Mouse (Mus musculus) retina, embryonic 14.5 days (tissue): ENCODE measurements at regions not wholly inside any gene's neighbourhood (a gene's known extent, or its start where the extent isn't known, plus 50 kb on each side); places are given as distances from the start of the nearest gene placed in this dataset.

ENCODE experiments used
- DNase-seq: peaks from one replicate; pipeline ENCODE4 v3.0.0-alpha.2; 2015; ENCODE audit warnings: low spot score

- DNase-seq, result no peak
Observed at GRCm38 (mm10) chr15:86737945-86738344, 523.7 kb downstream of the Tbc1d22a start.

GRCm38 (mm10) chr15:86738356-86738755 is 524.1 kb downstream of the Tbc1d22a start:
- DNase-seq, result no peak

DNA sequence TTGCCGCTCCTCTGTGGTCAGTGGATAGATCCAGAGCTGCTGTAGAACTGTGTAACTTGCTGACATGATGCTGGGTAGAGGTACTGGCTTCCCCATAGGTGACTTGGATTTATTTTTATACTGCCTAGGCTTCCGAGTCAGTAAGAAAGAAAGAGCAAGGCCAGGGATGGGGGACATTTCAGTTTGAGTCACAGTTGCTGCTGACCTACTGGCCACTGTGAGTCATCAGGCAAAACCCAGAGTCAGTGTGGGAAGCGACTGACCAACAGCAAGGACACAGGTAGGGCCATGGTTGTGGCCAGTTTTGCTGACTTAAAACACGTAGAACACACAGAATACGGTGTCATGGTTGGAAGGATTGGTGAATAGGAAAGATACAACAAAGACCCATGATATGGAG is 524.5 kb downstream of the Tbc1d22a start:
- no peak for DNase-seq

DNA sequence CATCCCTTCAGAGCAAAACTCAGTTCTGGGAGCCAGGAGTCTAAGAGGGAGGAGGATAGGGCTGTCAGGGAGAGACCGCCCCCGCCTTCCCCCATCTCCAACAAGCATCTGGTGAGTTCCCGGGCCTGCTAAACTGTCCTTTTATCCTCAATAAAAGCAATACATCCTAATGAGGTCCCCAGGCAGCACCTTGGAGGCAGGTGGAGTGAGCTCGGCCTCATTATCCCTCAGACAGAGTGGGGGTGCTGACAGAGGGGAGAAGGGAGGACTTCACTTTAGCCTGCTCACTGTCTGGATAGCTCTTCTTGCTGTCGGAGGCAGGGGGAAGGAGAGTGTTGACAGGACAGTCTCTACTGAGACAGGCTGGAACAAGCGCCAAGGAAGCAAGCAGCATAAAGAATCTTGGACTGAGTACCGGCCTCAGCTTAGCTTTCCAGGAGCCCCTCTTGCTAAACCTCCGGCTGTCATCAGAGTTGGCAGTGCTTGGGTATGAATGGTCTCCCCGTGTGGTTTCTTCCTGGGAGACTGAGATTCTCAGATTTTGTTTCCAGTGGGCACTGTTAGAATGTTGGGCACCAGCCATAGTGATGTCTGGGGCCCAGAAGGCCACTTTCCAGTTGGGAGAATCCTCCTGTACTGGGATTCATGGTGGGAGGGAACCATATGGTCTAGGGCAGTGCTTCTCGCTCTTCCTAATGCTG is 537.3 kb downstream of the Tbc1d22a start:
- DNase-seq, result no peak

DNA sequence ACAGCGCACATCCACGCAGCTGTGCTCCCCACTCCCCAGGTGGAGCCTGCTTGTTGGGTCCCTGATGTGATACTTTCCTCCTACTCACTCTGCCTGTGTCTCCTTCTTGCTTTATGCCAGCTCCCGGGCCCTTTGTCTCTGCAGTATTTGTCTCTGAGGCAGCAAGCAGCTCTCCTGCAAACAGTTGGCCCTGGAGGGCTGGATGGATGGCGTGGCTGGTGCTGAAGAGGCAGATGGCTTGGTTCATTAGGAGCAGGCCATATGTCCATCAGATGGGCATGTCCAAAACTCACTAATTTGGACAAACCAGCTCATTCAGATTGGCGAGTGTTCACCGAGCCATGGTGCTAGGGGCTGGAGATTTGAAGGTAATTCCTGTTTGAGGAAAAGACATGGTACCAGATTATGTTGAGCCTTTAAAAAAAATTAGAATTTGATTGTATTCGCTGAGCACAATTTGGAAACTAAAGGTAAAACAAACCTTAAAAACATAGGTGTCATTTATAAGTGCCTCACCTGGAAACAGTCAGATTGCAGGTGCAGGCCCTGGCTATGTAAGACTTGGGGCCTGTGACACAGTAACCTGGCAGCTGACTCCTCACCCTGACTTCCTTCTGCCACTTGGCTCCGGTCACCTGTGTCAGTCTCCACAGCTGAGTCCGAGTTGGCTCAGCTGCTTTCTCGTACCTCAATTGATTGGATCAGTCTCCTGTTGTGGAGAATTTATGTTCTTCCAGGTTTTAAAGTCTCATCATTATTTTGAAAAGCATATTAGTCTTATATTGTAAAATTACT is 549.5 kb downstream of the Tbc1d22a start:
- peak; percentile 17 for DNase-seq

DNA sequence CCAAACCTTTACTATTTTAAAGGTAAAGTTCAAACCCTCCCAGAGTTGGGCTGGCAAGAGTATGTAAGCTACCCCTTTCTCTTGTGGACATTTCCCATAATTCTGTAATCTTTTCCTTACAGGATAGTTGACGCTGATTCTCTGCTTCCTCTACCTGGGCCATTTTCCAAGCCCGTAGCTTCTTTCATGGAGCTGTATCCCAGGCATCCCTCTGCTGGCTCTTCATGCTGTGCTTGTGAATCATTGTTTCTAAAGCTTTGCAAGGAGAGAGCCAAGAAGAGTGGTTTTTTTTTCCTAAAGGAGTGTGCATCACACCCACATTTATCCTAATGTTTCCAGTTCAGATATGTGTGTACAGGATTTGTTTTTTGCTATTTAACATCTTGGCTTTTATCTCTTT is 553.4 kb downstream of the Tbc1d22a start:
- no peak for DNase-seq

GRCm38 (mm10) chr15:86773041-86773440 is 558.8 kb downstream of the Tbc1d22a start:
- DNase-seq, result no peak

DNA sequence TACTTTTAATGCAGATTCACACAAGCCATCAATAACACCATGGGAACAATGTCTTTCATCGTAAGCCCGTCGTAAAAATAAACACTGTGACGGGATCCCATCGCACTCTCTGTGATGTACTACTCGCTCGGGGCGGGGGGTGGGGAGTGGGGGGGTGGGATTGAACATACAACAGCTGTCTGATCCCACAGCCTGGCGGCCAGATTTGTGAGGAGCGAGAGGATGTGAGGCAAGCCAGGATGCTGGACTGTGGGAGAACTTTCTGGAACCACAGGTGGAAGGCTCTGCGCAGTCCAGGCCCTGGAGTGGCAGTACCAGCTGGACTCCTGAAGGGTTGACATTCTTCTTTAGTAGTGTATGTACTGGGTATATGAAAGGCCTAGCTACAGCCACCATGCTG is 563.7 kb downstream of the Tbc1d22a start:
- no peak for DNase-seq

- no peak for DNase-seq
Observed at GRCm38 (mm10) chr15:86781160-86781559, 566.9 kb downstream of the Tbc1d22a start.

DNA sequence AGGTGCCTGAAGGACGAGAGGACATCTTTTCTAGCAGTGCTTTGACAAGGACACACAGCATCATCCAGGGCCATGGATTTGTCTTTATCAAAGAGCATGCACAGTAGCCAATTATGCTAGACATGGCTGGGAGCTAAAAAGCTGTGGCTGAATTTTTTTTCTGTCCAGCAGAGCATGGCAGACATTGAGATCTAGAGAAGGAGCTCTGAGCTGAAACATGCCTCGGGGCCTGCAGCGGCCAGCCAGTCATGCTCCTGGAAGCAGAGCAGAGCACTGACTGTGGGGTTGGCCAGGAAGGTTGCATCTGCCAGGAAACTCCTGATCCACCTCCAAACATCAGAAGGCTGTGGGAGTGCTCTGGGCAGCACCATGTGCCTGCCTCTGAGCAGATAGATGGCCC is 580.5 kb downstream of the Tbc1d22a start:
- no peak for DNase-seq

- no peak for DNase-seq
Observed at GRCm38 (mm10) chr15:86798474-86799178, 584.4 kb downstream of the Tbc1d22a start.

DNA sequence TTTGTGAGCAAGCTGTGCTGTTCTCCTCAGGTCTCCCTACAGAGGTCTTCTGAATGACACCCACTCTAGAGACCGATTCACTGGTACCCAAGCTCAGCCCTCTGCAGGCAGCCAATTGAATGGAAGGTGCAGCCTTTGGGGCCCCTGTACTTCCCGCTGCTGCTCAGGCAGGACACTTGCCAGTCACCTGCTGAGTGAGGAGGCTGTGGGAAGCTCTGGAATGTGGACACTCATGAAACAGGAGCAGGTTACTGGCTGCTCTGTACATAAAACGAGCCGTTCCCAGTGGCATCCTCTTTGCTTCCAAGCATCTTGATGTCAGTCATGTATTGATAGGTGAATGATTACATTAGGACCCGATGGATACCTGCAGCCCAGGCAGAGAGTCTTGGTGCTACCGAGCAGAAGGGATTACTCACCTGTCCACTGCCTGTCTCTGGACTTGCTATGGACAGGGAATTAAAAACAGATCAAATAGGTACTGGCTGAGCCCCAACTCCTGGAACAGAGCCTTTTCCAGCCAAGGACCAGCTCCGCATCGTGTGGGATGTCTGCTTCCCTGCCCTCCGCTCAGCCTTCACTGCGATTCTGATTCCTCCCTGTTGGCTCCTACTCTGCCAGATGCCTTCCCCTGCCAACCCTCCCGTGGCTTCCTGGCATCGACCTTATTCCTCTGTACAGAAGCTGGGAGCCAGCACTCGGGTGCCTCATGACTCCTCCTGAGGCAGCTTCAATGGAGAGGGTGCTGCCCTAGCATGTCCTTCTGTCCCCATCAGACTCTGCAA is 593.2 kb downstream of the Tbc1d22a start:
- DNase-seq, result no peak

DNA sequence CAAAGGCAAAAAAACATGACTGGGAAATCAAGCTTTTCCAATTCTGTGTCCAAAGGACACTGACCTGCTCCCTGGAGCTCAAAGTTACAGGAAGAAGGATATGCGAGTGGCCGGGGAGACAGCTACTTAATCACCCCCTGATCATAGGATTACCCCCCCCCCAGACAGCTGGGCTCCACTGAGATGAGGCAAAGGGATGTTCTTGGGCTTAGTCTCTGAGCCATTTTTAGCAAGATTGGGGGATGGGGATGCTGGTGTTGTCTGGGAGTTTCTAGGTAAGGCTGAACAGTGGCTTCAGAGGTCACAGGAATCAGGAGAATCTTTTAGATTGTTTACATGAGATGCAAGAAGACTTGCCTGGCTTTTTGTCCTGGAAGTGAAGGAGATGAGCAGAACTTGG is 597.6 kb downstream of the Tbc1d22a start:
- DNase-seq, result peak; percentile 8

DNA sequence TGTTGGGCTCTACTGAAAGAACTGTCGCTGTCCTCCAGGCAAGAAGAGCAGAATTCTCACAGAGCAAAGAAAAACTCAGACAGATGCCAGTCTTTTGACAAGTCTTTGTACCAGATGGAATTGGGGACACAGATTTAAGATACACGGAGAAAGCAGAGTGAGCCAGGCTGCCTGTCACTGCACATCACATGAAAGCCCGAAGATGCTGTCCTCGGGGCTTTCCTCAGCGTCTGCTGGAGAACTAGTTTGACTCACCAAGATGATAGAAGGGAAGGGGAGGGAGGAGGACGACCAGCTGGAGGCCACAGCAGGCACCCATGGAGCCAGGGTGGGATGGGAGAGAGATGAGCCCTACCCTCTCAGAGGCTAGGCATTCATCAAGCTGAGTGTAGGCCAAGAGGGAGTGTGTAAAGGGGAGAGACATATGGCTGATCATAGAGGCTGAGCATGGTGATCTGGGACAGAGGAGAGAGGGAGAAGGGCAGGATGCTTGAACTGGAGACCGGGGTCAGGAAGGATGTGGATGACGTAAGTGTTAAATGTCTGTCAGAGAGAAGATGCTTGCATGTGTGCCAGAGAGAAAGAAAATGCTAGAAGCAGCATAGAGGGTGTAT is 600.7 kb downstream of the Tbc1d22a start:
- no peak for DNase-seq

GRCm38 (mm10) chr15:86835996-86836395 is 621.7 kb downstream of the Tbc1d22a start:
- no peak for DNase-seq

GRCm38 (mm10) chr15:86852161-86852870 is 638.1 kb downstream of the Tbc1d22a start:
- DNase-seq, result no peak

DNA sequence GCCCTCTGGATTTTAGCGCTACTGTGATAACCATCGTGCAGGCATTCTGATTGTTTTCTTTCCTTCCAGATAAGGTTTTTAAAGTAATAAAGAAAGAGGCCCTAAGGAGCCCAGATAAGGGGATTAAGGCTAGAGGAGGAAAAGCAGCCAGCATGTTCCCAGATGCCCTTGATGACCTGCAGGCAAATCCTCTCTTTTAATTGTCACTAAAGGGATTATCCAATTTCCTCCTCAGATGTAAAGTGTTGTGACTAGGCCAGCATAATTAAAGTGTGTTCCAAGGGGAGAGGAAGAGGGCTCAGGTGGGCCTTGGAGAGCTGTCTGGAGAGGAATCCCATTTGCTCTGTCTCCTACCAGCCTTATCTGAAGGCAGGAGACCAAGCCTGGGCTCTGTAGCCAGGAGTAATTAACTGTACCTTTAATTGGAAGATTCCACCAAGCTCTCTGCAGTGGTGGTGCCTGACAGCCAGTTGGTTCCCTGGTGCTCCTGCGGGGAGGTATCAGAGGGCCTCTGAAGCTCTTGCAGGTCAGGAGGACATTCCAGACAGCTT is 644.2 kb downstream of the Tbc1d22a start:
- DNase-seq, result no peak

- DNase-seq, result peak; percentile 53
Observed at GRCm38 (mm10) chr15:86875721-86876309, 661.6 kb downstream of the Tbc1d22a start.

DNA sequence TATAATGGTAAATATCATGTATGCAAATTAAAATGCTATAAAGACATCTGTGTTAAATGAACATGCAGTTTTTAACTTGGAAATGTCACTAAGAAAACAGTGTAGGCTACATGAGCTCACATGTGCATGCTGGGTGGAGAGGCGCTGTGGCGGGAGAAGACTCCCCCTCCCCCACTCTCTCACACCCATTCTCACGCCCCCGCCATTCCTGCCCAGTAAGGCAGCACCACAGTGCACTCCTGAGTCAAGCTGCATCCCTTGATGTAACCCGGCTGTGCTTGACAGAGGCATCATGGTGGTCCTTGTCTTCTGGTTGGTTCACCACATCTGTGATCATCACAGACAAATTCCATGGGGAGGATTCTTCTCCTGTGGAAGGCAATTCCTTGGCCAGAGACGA is 647.1 kb upstream of the Fam19a5 start:
- no peak for DNase-seq

DNA sequence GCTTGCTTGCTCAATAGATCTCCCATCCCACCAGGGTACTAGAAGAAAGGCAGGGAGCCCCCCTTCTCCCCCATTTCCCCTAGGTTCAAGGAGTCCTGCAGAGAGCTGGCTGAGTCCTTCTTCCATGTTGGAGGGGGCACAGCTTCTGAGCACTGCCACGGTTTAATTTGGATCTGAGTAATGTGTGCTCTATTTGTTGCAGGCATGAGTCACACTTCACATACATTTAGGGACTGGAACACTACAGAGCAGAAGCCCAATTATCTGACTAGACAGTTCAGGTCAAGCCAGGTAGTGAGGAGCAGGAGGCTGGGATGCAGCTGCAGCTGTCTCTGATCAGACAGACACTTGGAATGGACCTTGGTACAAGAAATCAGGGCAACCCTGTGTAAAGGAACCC is 644.1 kb upstream of the Fam19a5 start:
- DNase-seq, result no peak
